Mouse (Mus musculus): ENCODE results near the gene Fam169a. TPM values are rescaled to one million over a fixed set of nuclear protein-coding genes. Genes with fewer than 3 reads are reported as not detected.

Fam169a gene
- total RNA-seq (2023), result not detected

GRCm38 (mm10) chr13:97066649-97067550, at the start of gene Fam169a:
TSS of gene Fam169a (plus strand) at chr13:97067286.

GRCm38 (mm10) chr13:97034262-97034661, 32.8 kb upstream of the Fam169a start, which contains the start of gene 1700029F12Rik:
TSS of gene 1700029F12Rik (minus strand) at chr13:97034362.

GRCm38 (mm10) chr13:97099187-97099852, 32.2 kb downstream of the Fam169a start, which contains the start of gene Gm6169:
TSS of gene Gm6169 (minus strand) at chr13:97099237.

DNA sequence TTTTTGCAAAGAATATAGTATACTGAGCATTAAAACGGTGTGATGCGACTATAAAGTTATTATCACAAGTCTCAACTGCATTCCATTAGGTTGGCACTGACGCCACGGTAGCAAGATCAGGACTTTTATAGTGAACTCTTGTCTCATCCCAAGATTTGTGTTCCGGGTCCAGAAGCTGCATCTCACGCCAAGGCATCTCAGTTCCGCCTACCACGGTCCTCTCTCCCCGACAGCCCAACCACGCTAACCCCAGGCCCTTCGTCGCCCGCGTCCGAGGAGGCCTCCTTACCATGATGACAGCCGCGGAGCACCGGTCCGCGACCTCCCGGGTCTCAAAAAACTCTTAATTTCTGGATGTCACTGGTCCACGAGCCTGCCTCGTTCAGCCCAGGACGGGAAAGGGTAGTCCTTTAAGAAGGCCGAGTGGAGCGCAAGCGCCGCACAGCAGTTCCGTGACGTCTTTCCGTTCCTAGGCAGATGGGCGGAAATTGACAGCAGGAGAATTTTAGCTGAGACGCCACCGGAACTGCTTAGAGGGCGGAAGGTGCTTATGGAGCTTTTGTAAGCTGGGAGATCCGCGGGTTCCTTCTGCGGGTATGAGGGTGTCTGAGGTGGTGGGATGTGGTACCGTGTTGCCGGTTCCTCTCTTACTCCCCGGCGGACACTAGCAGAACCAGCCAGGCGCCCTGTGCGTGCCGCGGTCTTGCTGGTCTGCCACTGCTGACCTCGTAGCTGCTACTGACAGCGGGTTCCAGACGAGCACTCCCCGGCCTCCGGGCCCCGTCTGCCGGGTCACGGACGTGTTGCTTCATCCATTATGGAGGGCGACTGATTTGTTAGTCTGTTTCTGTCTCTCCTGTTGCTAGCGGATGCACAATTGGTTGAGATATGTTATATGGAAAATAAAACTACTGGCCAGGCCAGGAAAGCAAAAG, 70.6 kb downstream of the Fam169a start, which contains the start of the genes Gfm2 and Nsa2:
Gfm2 (plus strand) TSS at position 472 of the 935 bp plus-strand sequence.
Nsa2 (minus strand) TSS at position 472 of the 935 bp plus-strand sequence.

Other genes with a start within 250 kb of the Fam169a start
- under 1 TPM in 1 of 2 experiments, not detected in 1; 0.08 TPM for gene Gcnt4, start 142.6 kb upstream of the Fam169a start, total RNA-seq (2023)
- gene 1700029F12Rik, start 32.9 kb upstream of the Fam169a start, total RNA-seq (2023), result not detected
- 10 to 100 TPM in 1 of 2 experiments, not detected in 1; 13.2 TPM for gene Gm6169, start 32.0 kb downstream of the Fam169a start, total RNA-seq (2023)
- gene Gfm2, start 70.7 kb downstream of the Fam169a start, total RNA-seq (2023), result 10 to 100 TPM; 19.1 to 25.1 TPM
- 100 to 1,000 TPM; 135 to 158 TPM for gene Nsa2, start 70.7 kb downstream of the Fam169a start, total RNA-seq (2023)
- gene Hexb, start 131.1 kb downstream of the Fam169a start, total RNA-seq (2023), result 100 to 1,000 TPM; 103 to 105 TPM
- gene Enc1, start 173.8 kb downstream of the Fam169a start, total RNA-seq (2023), result 1 to 10 TPM; 4.0 to 4.3 TPM